Mouse (Mus musculus): Measurements from ENCODE around the gene Adam30. TPM values are rescaled to one million over a fixed set of nuclear protein-coding genes. Genes with fewer than 3 reads are reported as not detected.
"Not testable (repeated sequence)": the region's sequence is repeated elsewhere in the genome, so short reads cannot be mapped to it uniquely, and the experiment has no call there.

Adam30 gene
- not detected in 2 replicates for polyA plus RNA-seq (2016; fragmentation: Nextera tagmentation; extraction: Ambion mirVana)

DNA sequence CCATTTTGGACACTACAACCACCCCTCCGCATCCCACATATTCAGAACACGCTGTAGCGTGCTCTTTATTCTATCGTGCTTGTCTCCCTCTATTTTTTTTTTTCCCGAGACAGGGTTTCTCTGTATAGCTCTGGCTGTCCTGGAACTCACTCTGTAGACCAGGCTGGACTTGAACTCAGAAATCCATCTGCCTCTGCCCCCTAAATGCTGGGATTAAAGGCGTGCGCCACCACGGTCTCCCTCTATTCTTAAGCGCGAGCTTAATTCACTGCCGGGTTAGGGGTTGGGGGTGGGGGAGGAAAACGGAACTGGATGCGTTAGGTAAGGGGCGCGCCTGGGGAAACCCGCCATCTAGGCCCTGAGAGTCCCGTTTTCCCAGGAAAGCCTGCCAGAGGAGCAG lies at the start of gene Adam30:
Adam30 (plus strand) TSS at position 301 of the 400 bp plus-strand sequence.
- DNase-seq (ENCODE audit: low spot score), result no peak
- WGBS, result 82% methylated on average over 17 of the region's 17 CpGs
- H3K4me1 ChIP-seq (replicated peaks), result 0 out of 2 replicates have a peak, but pooled peaks cover 4% of the 10 kb centered on the region

DNA sequence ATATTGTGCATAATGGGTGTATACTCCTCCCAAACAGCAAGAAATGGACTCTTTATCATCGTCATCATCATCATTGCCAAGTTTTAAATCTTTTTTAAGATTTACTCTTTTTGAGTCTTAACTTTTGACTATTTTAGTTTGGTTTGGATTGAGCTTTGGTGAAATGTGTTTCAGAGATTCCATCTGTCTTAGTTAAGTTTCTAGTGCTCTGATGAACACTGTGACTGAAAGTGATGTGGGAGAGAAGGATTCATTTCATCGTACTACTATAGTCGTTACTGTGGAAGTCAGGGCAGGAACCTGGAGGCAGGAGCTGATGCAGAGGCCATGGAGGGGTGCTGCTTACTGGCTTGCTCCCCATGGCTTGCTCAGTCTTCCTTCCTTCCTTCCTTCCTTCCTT lies 42.2 kb upstream of the Adam30 start:
- WGBS, result 94% methylated on average over 3 of the region's 3 CpGs
- Histone ChIP-seq H3K36me3 (peaks cover 93% of the 10 kb centered on the region), H3K4me1 (replicated peaks) (peaks cover 28% of the 10 kb centered on the region), H3K4me3 (no peak overlapping the region), H3K9me3 (no peaks in the 10 kb centered on the region), H3K27me3 (ENCODE audit: insufficient read depth, poor library complexity, severe bottlenecking) (no peaks in the 10 kb centered on the region), H3K27ac (no peak overlapping the region)
- DNase-seq (ENCODE audit: low spot score), result no peak

More for the DNA sequence above, at the start of gene Adam30:
- no peaks in the 10 kb centered on the region for H3K27me3 ChIP-seq (ENCODE audit: insufficient read depth, poor library complexity, severe bottlenecking)
- H3K27ac ChIP-seq, result no peak within 1 kb of the TSS
- no peaks in the 10 kb centered on the region for H3K9me3 ChIP-seq
- H3K36me3 ChIP-seq, result no peaks in the 10 kb centered on the region
- H3K4me3 ChIP-seq, result no peak within 1 kb of the TSS

DNA sequence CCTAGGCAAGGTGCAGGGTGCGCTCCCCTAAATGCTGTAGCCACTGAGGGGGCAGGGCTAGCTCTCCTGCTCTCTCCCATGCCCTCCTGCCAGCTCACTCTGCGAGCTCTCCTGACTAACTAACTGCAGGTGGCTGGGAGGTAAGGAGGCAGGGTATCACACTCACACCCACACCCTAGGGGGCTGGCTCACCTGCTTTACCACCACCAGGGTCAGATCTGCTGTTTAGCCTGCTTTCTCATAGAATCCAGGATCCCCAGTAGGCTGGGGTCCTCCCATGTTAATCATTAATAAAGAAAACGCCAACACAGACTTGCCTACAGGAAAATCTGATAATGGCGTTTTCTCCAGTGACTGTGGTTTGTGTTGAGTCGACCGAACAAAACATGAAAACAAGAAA lies 41.1 kb upstream of the Adam30 start:
- Histone ChIP-seq H3K4me1 (replicated peaks) (peaks cover 28% of the 10 kb centered on the region), H3K4me3 (no peak overlapping the region), H3K9me3 (no peaks in the 10 kb centered on the region), H3K36me3 (peaks cover 93% of the 10 kb centered on the region), H3K27me3 (ENCODE audit: insufficient read depth, poor library complexity, severe bottlenecking) (no peaks in the 10 kb centered on the region), H3K27ac (no peak overlapping the region)
- WGBS, result 85% methylated on average over 6 of the region's 6 CpGs
- DNase-seq (ENCODE audit: low spot score), result no peak

DNA sequence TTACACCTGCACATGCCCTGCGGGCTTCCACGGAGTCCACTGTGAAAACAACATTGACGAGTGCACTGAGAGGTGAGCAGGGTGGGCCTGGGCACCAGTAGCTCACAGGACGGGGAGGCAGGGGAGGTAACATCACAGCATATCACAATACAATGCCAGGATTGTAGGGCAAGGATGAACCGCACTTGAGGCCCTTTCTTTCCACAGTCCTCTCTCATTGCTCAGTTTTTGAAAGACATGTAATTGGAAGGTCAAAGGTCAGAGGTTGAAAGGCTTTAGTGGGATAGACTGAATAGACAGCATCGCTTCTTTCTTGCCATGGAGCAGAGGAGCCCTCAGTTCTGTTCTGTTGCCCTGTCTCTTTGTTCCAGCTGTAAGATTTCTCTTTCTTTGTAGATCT lies 39.5 kb upstream of the Adam30 start:
- 21% methylated on average over 6 of the region's 6 CpGs for WGBS
- H3K4me1 ChIP-seq (replicated peaks), result peaks cover 28% of the 10 kb centered on the region
- peaks cover 93% of the 10 kb centered on the region for H3K36me3 ChIP-seq
- no peaks in the 10 kb centered on the region for H3K9me3 ChIP-seq
- DNase-seq (ENCODE audit: low spot score), result peak; percentile 33
- H3K27me3 ChIP-seq (ENCODE audit: insufficient read depth, poor library complexity, severe bottlenecking), result no peaks in the 10 kb centered on the region
- H3K4me3 ChIP-seq, result no peak overlapping the region
- peak overlapping the region; percentile 77 for H3K27ac ChIP-seq

DNA sequence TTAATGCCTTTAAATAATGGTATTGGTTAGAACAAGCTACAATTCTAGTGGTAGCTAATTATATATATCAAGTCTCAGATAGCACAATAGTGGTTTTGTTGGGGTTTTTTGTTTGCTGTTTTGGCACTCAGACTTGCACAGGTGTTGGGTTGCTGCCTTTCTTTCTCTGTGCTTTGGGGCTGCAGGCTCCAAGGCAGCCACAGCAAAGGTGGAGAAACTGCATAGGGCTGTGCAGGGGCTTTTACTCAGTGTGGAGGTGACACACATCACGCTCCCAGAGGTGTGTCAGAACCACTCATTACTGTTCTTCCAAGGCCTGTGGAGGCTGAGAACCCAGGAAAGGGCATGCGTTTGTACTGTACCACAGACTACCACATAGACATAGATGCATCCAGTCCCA lies 32.7 kb upstream of the Adam30 start:
- 93% methylated on average over 2 of the region's 2 CpGs for WGBS
- H3K4me3 ChIP-seq, result no peak overlapping the region
- no peak overlapping the region for H3K27ac ChIP-seq
- H3K36me3 ChIP-seq, result peaks cover 93% of the 10 kb centered on the region
- H3K27me3 ChIP-seq (ENCODE audit: insufficient read depth, poor library complexity, severe bottlenecking), result no peaks in the 10 kb centered on the region
- DNase-seq (ENCODE audit: low spot score), result no peak
- H3K4me1 ChIP-seq (replicated peaks), result no peaks in the 10 kb centered on the region; the same call in 1 of the 2 replicates
- no peaks in the 10 kb centered on the region for H3K9me3 ChIP-seq

DNA sequence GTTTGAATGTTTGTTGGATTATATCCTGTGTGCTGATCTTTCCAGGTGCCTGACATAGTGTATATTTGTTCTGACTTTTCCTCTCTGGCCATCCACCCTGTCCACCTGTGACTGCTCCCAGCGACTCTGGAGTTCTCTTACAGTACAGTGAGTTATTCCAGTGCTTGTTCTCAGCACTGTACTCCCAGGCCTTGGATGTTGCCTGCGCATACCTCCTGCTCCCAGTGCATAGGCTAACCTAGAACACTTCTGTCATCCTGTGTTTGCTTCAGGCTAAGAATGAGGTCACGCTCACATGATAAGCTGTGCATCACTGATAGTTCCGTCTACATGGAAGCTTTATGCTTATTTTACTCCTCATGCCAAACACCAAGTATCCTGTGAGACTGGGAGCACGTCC lies 31.7 kb upstream of the Adam30 start:
- Histone ChIP-seq H3K27me3 (ENCODE audit: insufficient read depth, poor library complexity, severe bottlenecking) (no peaks in the 10 kb centered on the region), H3K36me3 (peaks cover 90% of the 10 kb centered on the region), H3K4me1 (replicated peaks) (no peaks in the 10 kb centered on the region; the same call in 1 of the 2 replicates), H3K27ac (no peak overlapping the region), H3K4me3 (no peak overlapping the region), H3K9me3 (no peaks in the 10 kb centered on the region)
- 93% methylated on average over 5 of the region's 5 CpGs for WGBS
- no peak for DNase-seq (ENCODE audit: low spot score)

DNA sequence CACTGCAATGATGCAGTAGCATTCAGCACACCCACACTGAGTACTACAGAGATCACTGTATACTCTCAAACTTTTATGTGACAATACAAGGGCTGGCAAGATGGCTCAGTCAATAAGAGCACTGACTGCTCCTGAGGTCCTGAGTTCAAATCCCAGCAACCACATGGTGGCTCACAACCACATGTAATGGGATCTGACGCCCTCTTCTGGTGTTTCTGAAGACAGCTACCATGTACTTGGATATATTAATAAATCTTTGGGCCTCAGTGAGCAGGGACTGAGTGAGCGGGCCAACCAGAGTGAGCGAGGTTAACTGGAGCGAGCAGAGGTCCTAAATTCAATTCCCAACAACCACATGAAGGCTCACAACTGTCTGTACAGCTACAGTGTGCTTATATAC lies 28.3 kb upstream of the Adam30 start:
- H3K9me3 ChIP-seq, result not testable (repeated sequence)
- 87% methylated on average over 4 of the region's 4 CpGs for WGBS

DNA sequence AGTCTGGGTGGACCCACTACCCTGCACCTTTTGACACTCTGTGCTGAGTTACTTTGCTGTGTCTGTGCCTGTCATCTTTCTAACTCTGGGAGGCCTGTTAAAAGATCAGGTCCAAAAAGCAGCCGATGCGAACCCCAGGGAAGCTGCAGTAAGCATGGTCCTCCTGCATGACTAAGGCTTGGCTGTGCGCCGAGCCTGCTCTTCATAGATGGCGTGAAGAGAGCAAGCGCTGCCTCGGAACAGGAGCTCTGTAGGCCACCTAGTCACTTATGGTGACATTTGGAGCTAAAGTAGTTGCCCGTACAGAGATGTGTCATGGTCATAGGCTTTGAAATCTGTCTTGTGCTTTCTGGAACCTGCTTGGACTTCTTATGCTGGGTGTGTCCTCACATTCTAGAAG lies 27.8 kb upstream of the Adam30 start:
- H3K36me3 ChIP-seq, result peaks cover 87% of the 10 kb centered on the region

More for the DNA sequence above, 28.3 kb upstream of the Adam30 start:
- not testable (repeated sequence) for H3K27me3 ChIP-seq (ENCODE audit: insufficient read depth, poor library complexity, severe bottlenecking); DNase-seq (ENCODE audit: low spot score); H3K4me3 ChIP-seq; H3K4me1 ChIP-seq (replicated peaks); H3K27ac ChIP-seq
- peaks cover 87% of the 10 kb centered on the region for H3K36me3 ChIP-seq

DNA sequence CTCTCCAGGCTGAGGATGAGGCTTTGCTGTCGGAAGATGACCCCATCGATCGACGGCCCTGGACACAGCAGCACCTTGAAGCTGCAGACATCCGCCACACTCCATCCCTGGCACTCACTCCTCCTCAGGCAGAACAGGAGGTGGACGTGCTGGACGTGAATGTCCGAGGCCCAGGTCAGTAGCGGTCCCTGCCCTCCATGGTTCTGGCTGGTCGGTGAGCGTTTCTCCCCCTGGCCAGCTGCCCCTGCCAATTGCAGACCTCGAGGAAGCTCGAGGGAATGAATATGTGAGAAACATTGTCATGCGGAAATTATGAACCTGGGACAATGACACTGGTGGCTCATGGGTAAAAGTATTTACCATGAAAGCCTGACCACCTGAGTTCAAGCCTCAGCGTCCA lies 19.0 kb upstream of the Adam30 start:
- Histone ChIP-seq H3K4me3 (no peak overlapping the region), H3K9me3 (no peaks in the 10 kb centered on the region), H3K36me3 (peaks cover 100% of the 10 kb centered on the region), H3K4me1 (replicated peaks) (no peaks in the 10 kb centered on the region), H3K27me3 (ENCODE audit: insufficient read depth, poor library complexity, severe bottlenecking) (no peaks in the 10 kb centered on the region), H3K27ac (no peak overlapping the region)
- 94% methylated on average over 15 of the region's 15 CpGs for WGBS
- no peak for DNase-seq (ENCODE audit: low spot score)

More for the DNA sequence above, 27.8 kb upstream of the Adam30 start:
- no peaks in the 10 kb centered on the region for H3K4me1 ChIP-seq (replicated peaks)
- no peak for DNase-seq (ENCODE audit: low spot score)
- H3K27ac ChIP-seq, result no peak overlapping the region
- H3K4me3 ChIP-seq, result no peak overlapping the region
- no peaks in the 10 kb centered on the region for H3K27me3 ChIP-seq (ENCODE audit: insufficient read depth, poor library complexity, severe bottlenecking)
- 95% methylated on average over 8 of the region's 8 CpGs for WGBS
- H3K9me3 ChIP-seq, result no peaks in the 10 kb centered on the region

DNA sequence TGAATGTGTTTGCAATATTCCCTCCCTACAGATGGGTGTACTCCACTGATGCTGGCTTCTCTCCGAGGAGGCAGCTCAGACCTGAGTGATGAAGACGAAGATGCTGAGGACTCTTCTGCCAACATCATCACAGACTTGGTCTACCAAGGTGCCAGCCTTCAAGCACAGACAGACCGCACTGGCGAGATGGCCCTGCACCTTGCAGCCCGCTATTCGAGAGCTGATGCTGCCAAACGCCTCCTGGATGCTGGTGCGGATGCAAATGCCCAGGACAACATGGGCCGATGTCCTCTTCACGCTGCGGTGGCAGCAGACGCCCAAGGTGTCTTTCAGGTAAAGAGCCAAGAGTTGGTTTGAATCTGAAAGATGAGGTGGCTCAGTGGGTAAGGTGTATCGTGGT lies 17.6 kb upstream of the Adam30 start:
- DNase-seq (ENCODE audit: low spot score), result no peak
- Histone ChIP-seq H3K4me1 (replicated peaks) (no peaks in the 10 kb centered on the region), H3K27ac (no peak overlapping the region), H3K27me3 (ENCODE audit: insufficient read depth, poor library complexity, severe bottlenecking) (no peaks in the 10 kb centered on the region), H3K9me3 (no peaks in the 10 kb centered on the region), H3K4me3 (no peak overlapping the region), H3K36me3 (peaks cover 100% of the 10 kb centered on the region)
- 96% methylated on average over 13 of the region's 13 CpGs for WGBS

DNA sequence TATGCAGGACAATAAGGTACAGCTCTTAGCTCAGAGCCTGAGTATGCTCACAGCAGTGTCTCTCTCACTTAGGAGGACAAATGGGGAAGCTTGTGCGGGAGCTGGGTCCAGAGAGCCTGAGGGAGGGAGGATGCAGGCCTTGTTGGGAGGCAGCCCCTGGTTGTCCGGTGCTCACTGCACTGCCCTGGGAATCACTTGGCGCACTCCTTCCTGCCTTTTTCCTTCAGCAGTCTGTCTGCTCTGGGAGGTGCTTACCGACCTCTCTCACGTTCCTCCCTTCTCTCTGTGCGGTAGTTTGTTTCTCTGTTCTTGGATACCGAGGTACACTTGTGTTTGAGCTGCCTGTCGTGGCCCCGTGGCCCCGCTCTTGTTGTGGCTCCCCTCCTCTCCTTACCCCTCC lies 15.2 kb upstream of the Adam30 start:
- DNase-seq (ENCODE audit: low spot score), result no peak
- no peak overlapping the region for H3K27ac ChIP-seq
- WGBS, result 87% methylated on average over 10 of the region's 10 CpGs
- no peak overlapping the region for H3K4me3 ChIP-seq
- peaks cover 96% of the 10 kb centered on the region for H3K36me3 ChIP-seq
- H3K4me1 ChIP-seq (replicated peaks), result no peaks in the 10 kb centered on the region
- no peaks in the 10 kb centered on the region for H3K27me3 ChIP-seq (ENCODE audit: insufficient read depth, poor library complexity, severe bottlenecking)
- no peaks in the 10 kb centered on the region for H3K9me3 ChIP-seq

DNA sequence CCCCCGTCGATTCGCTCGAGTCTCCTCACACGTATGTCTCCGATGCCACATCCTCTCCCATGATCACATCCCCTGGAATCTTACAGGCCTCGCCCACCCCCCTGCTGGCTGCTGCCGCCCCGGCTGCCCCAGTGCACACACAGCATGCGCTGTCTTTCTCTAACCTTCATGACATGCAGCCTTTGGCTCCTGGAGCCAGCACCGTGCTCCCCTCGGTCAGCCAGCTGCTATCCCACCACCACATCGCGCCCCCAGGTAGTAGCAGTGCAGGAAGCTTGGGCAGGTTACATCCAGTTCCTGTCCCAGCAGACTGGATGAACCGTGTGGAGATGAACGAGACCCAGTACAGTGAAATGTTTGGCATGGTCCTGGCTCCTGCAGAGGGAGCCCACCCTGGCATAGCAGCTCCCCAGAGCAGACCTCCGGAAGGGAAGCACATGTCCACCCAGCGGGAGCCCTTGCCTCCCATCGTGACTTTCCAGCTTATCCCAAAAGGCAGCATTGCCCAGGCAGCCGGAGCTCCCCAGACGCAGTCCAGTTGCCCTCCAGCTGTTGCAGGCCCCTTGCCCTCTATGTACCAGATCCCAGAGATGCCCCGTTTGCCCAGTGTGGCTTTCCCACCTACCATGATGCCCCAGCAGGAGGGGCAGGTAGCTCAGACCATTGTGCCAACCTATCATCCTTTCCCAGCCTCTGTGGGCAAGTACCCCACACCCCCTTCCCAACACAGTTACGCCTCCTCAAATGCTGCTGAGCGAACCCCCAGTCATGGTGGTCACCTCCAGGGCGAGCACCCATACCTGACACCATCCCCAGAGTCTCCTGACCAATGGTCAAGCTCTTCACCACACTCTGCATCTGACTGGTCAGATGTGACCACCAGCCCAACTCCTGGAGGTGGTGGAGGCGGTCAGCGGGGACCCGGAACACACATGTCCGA lies 13.7 kb upstream of the Adam30 start:
- Histone ChIP-seq H3K27me3 (ENCODE audit: insufficient read depth, poor library complexity, severe bottlenecking) (no peaks in the 10 kb centered on the region), H3K4me3 (no peak overlapping the region), H3K4me1 (replicated peaks) (no peaks in the 10 kb centered on the region), H3K36me3 (peaks cover 90% of the 10 kb centered on the region), H3K27ac (no peak overlapping the region), H3K9me3 (no peaks in the 10 kb centered on the region)
- no peak for DNase-seq (ENCODE audit: low spot score)
- WGBS, result 94% methylated on average over 29 of the region's 29 CpGs

DNA sequence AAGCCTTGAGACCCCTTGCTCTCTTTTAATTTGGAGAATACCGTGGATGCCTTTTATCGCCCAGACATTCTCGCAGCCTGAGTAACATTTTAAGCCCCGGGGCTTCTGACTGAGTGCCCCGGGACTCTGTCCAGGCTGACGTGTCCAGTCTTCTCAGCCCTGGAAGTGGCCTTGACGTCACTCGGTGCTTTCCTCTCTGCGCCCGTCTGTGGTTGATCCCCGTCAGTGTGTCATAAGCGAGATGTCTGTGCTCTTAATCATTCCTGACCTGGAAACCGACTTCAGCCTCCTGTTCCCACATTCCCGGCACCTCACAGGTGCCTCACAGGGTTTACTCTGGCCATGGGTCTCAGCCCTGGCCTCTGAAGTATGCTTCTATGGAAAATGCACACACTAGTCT lies 12.7 kb upstream of the Adam30 start:
- Histone ChIP-seq H3K27ac (no peak overlapping the region), H3K4me3 (no peak overlapping the region), H3K27me3 (ENCODE audit: insufficient read depth, poor library complexity, severe bottlenecking) (no peaks in the 10 kb centered on the region), H3K9me3 (no peaks in the 10 kb centered on the region), H3K36me3 (peaks cover 80% of the 10 kb centered on the region), H3K4me1 (replicated peaks) (no peaks in the 10 kb centered on the region)
- WGBS, result 93% methylated on average over 14 of the region's 14 CpGs
- DNase-seq (ENCODE audit: low spot score), result no peak

All from hindbrain, embryonic 10.5 days (tissue).